12 mouse cellular contexts compared by ENCODE assay signal in genomic region chr4:154826224-154826623, GRCm38 (mm10). TPM values are rescaled to one million over a fixed set of nuclear protein-coding genes. Genes with fewer than 3 reads are reported as not detected.
DNase-seq lines count a peak whose midpoint lies in the region; ATAC-seq and TF ChIP-seq lines count a peak whose summit lies in the region.
"Had no signal": no experiment of that assay in that cellular context is flagged by ENCODE, and none has a peak within 500 bp of the region (broad histone marks: within the 10 kb centered on the region; RNA-seq: fewer than 3 reads in every experiment).

No protein-coding gene starts in this region.

- WGBS in forebrain, embryonic 10.5 days: 60% methylated on average over 7 of the region's 7 CpGs
- 54% methylated on average over 7 of the region's 7 CpGs for WGBS in forebrain, embryonic 12.5 days
- WGBS in hindbrain, embryonic 13.5 days: 54% methylated on average over 7 of the region's 7 CpGs
- WGBS in hindbrain, postnatal 0 days: 55% methylated on average over 7 of the region's 7 CpGs
- 58% methylated on average over 7 of the region's 7 CpGs for WGBS in midbrain, embryonic 10.5 days
- WGBS in midbrain, embryonic 15.5 days: 68% methylated on average over 7 of the region's 7 CpGs

- peaks cover 90% of the 10 kb centered on the region for H3K27me3 ChIP-seq in forebrain, embryonic 10.5 days (ENCODE audit: poor library complexity, severe bottlenecking)
- peaks cover 85% of the 10 kb centered on the region for H3K27me3 ChIP-seq in forebrain, embryonic 12.5 days
- H3K27me3 ChIP-seq in hindbrain, embryonic 13.5 days: peaks cover 74% of the 10 kb centered on the region
- H3K27me3 ChIP-seq in hindbrain, postnatal 0 days (ENCODE audit: insufficient read depth, low read length): no peaks in the 10 kb centered on the region
- peaks cover 27% of the 10 kb centered on the region for H3K27me3 ChIP-seq in midbrain, embryonic 10.5 days (ENCODE audit: low read depth, poor library complexity, severe bottlenecking)
- H3K27me3 ChIP-seq in midbrain, embryonic 15.5 days (replicated peaks): peaks cover 16% of the 10 kb centered on the region; the same call in 1 of the 2 replicates

- H3K36me3 ChIP-seq in forebrain, embryonic 10.5 days (replicated peaks): no peaks in the 10 kb centered on the region
- no peaks in the 10 kb centered on the region for H3K36me3 ChIP-seq in forebrain, embryonic 12.5 days (replicated peaks)
- H3K36me3 ChIP-seq in hindbrain, embryonic 13.5 days: no peaks in the 10 kb centered on the region
- H3K36me3 ChIP-seq in hindbrain, postnatal 0 days (ENCODE audit: insufficient read depth, low read length): no peaks in the 10 kb centered on the region
- H3K36me3 ChIP-seq in midbrain, embryonic 10.5 days: no peaks in the 10 kb centered on the region
- H3K36me3 ChIP-seq in midbrain, embryonic 15.5 days (replicated peaks): no peaks in the 10 kb centered on the region
- H3K36me3 ChIP-seq: neural tube, embryonic 15.5 days had no signal

- H3K4me3 ChIP-seq in forebrain, embryonic 10.5 days: no peak overlapping the region
- H3K4me3 ChIP-seq in forebrain, embryonic 12.5 days (replicated peaks): no peak overlapping the region
- H3K4me3 ChIP-seq in hindbrain, embryonic 13.5 days: no peak overlapping the region
- no peak overlapping the region for H3K4me3 ChIP-seq in hindbrain, postnatal 0 days (ENCODE audit: low read length)
- H3K4me3 ChIP-seq in midbrain, embryonic 10.5 days: no peak overlapping the region
- H3K4me3 ChIP-seq in midbrain, embryonic 15.5 days: no peak overlapping the region
- H3K4me3 ChIP-seq: neural tube, embryonic 15.5 days had no signal

- no peak overlapping the region for H3K9ac ChIP-seq in forebrain, embryonic 12.5 days
- no peak overlapping the region for H3K9ac ChIP-seq in hindbrain, embryonic 13.5 days
- no peak overlapping the region for H3K9ac ChIP-seq in hindbrain, postnatal 0 days (replicated peaks; ENCODE audit: low read length)
- no peak overlapping the region for H3K9ac ChIP-seq in midbrain, embryonic 15.5 days
- H3K9ac ChIP-seq: liver, embryonic 14.5 days; neural tube, embryonic 15.5 days had no signal

- no peak for ATAC-seq in forebrain, embryonic 12.5 days (ENCODE audit: low FRiP score)
- ATAC-seq in hindbrain, embryonic 13.5 days (ENCODE audit: low FRiP score): peak; percentile 12; the same call in 1 of the 2 replicates
- no peak for ATAC-seq in hindbrain, postnatal 0 days
- no peak; the same call in 1 of the 2 replicates for ATAC-seq in midbrain, embryonic 15.5 days (replicated peaks)
- peak; percentile 56 for ATAC-seq in megakaryocyte progenitor cell, adult 5-6 weeks (replicated peaks; ENCODE audit: poor library complexity)
- ATAC-seq: inflammation-experienced regulatory T-cells, adult 6 months had no signal

- H3K4me1 ChIP-seq in forebrain, embryonic 10.5 days: peaks cover 24% of the 10 kb centered on the region
- H3K4me1 ChIP-seq in forebrain, embryonic 12.5 days: peaks cover 5% of the 10 kb centered on the region; the same call in 1 of the 2 replicates
- peaks cover 8% of the 10 kb centered on the region; the same call in 1 of the 2 replicates for H3K4me1 ChIP-seq in hindbrain, embryonic 13.5 days (replicated peaks)
- no peaks in the 10 kb centered on the region for H3K4me1 ChIP-seq in hindbrain, postnatal 0 days (ENCODE audit: insufficient read depth, low read length)
- H3K4me1 ChIP-seq in midbrain, embryonic 10.5 days: peaks cover 19% of the 10 kb centered on the region
- H3K4me1 ChIP-seq in midbrain, embryonic 15.5 days: peaks cover 2% of the 10 kb centered on the region; the same call in 1 of the 2 replicates

- no peak overlapping the region for H3K4me2 ChIP-seq in forebrain, embryonic 12.5 days
- no peak overlapping the region for H3K4me2 ChIP-seq in hindbrain, embryonic 13.5 days
- H3K4me2 ChIP-seq in hindbrain, postnatal 0 days (ENCODE audit: low read depth, low read length): no peak overlapping the region
- no peak overlapping the region for H3K4me2 ChIP-seq in midbrain, embryonic 15.5 days
- H3K4me2 ChIP-seq: neural tube, embryonic 15.5 days had no signal

- H3K27ac ChIP-seq in forebrain, embryonic 10.5 days: peak overlapping the region; percentile 40
- H3K27ac ChIP-seq in forebrain, embryonic 12.5 days: no peak overlapping the region
- no peak overlapping the region for H3K27ac ChIP-seq in hindbrain, embryonic 13.5 days
- no peak overlapping the region for H3K27ac ChIP-seq in hindbrain, postnatal 0 days
- H3K27ac ChIP-seq in midbrain, embryonic 10.5 days (replicated peaks): peak overlapping the region; percentile 34; the same call in 1 of the 2 replicates
- no peak overlapping the region for H3K27ac ChIP-seq in midbrain, embryonic 15.5 days
- H3K27ac ChIP-seq: liver, embryonic 14.5 days; neural tube, embryonic 15.5 days had no signal

- no peak for DNase-seq in forebrain, embryonic 10.5 days (ENCODE audit: extremely low spot score, low spot score)
- no peak for DNase-seq in hindbrain, postnatal 0 days (ENCODE audit: low spot score)
- DNase-seq in midbrain, embryonic 10.5 days (ENCODE audit: low spot score): no peak
- no peak for DNase-seq in urinary bladder, postnatal 10 days (ENCODE audit: low spot score)
- DNase-seq: adrenal gland, adult 8-10 months had no signal

- TF ChIP-seq CTCF in hindbrain, postnatal 0 days (IDR thresholded peaks at IDR 0.05; ENCODE audit: low read depth): no peak

- H3K9me3 ChIP-seq in forebrain, embryonic 10.5 days: no peaks in the 10 kb centered on the region
- no peaks in the 10 kb centered on the region for H3K9me3 ChIP-seq in forebrain, embryonic 12.5 days
- no peaks in the 10 kb centered on the region for H3K9me3 ChIP-seq in hindbrain, embryonic 13.5 days
- no peaks in the 10 kb centered on the region for H3K9me3 ChIP-seq in hindbrain, postnatal 0 days (ENCODE audit: low read length)
- 0 out of 2 replicates have a peak, but pooled peaks cover 2% of the 10 kb centered on the region for H3K9me3 ChIP-seq in midbrain, embryonic 10.5 days (replicated peaks)
- H3K9me3 ChIP-seq in midbrain, embryonic 15.5 days: no peaks in the 10 kb centered on the region
- H3K9me3 ChIP-seq: neural tube, embryonic 15.5 days had no signal

RNA-seq across cellular contexts. Expression of gene Ttc34, which starts 11.0 kb away (rescaled TPM):
- 0.58 and 0.61 TPM in 2 replicates for polyA plus RNA-seq in forebrain, embryonic 10.5 days (2016; fragmentation: Nextera tagmentation; extraction: Ambion mirVana)
- polyA plus RNA-seq in forebrain, embryonic 12.5 days (2016; fragmentation: Nextera tagmentation; extraction: Ambion mirVana): 0.26 and 0.38 TPM in 2 replicates
- polyA plus RNA-seq in hindbrain, embryonic 13.5 days (2015; fragmentation: Nextera tagmentation; extraction: Ambion mirVana): 0.56 and 0.57 TPM in 2 replicates
- total RNA-seq in hindbrain, postnatal 0 days (2014; rRNA removed): 3.0 and 3.3 TPM in 2 replicates
- polyA plus RNA-seq in hindbrain, postnatal 0 days (2015; fragmentation: Nextera tagmentation; extraction: Ambion mirVana): 2.3 and 2.7 TPM in 2 replicates
- 0.22 and 0.57 TPM in 2 replicates for polyA plus RNA-seq in midbrain, embryonic 10.5 days (2016; fragmentation: Nextera tagmentation; extraction: Ambion mirVana)
- 1.6 and 1.7 TPM in 2 replicates for polyA plus RNA-seq in midbrain, embryonic 15.5 days (2015; fragmentation: Nextera tagmentation; extraction: Ambion mirVana)
- not detected in 2 replicates for total RNA-seq in megakaryocyte progenitor cell, adult 5-6 weeks (2015)
- total RNA-seq in megakaryocyte progenitor cell, adult 5-6 weeks (2017): not detected in 2 replicates
- polyA plus RNA-seq: inflammation-experienced regulatory T-cells, adult 6 months; liver, embryonic 14.5 days had no signal

RNA-seq across cellular contexts. Expression of gene Mmel1, which starts 43.2 kb away (rescaled TPM):
- 0.09 and 0.14 TPM in 2 replicates for polyA plus RNA-seq in forebrain, embryonic 10.5 days (2016; fragmentation: Nextera tagmentation; extraction: Ambion mirVana)
- 0.08 and 0.19 TPM in 2 replicates for polyA plus RNA-seq in forebrain, embryonic 12.5 days (2016; fragmentation: Nextera tagmentation; extraction: Ambion mirVana)
- polyA plus RNA-seq in hindbrain, embryonic 13.5 days (2015; fragmentation: Nextera tagmentation; extraction: Ambion mirVana): 0.13 and 0.25 TPM in 2 replicates
- total RNA-seq in hindbrain, postnatal 0 days (2014; rRNA removed): 1.0 and 1.6 TPM in 2 replicates
- polyA plus RNA-seq in hindbrain, postnatal 0 days (2015; fragmentation: Nextera tagmentation; extraction: Ambion mirVana): 0.93 TPM in 2 replicates
- polyA plus RNA-seq in midbrain, embryonic 10.5 days (2016; fragmentation: Nextera tagmentation; extraction: Ambion mirVana): 0.20 and 0.35 TPM in 2 replicates
- 0.31 and 0.49 TPM in 2 replicates for polyA plus RNA-seq in midbrain, embryonic 15.5 days (2015; fragmentation: Nextera tagmentation; extraction: Ambion mirVana)
- total RNA-seq in megakaryocyte progenitor cell, adult 5-6 weeks (2015): not detected in 2 replicates
- total RNA-seq in megakaryocyte progenitor cell, adult 5-6 weeks (2017): not detected in 2 replicates
- polyA plus RNA-seq: inflammation-experienced regulatory T-cells, adult 6 months had no signal

Comparison
In these comparisons a context has a peak if more than half of its experiments do, and no peak if none do; other contexts are left out.
1. H3K27ac ChIP-seq: peak in forebrain, embryonic 10.5 days (single experiment) and midbrain, embryonic 10.5 days (single experiment); none in forebrain, embryonic 12.5 days (single experiment), hindbrain, embryonic 13.5 days (single experiment), hindbrain, postnatal 0 days (single experiment) and midbrain, embryonic 15.5 days (single experiment).
2. ATAC-seq: peak in hindbrain, embryonic 13.5 days (single experiment) and megakaryocyte progenitor cell, adult 5-6 weeks (single experiment); none in forebrain, embryonic 12.5 days (single experiment), hindbrain, postnatal 0 days (single experiment) and midbrain, embryonic 15.5 days (single experiment).